Mouse (Mus musculus): Measurements from ENCODE around the gene Nr1h2. TPM values are rescaled to one million over a fixed set of nuclear protein-coding genes. Genes with fewer than 3 reads are reported as not detected.

Nr1h2 gene
- total and polyA plus RNA-seq, 3 experiments: 13.9 to 50.0 (median 43.8) TPM

DNA sequence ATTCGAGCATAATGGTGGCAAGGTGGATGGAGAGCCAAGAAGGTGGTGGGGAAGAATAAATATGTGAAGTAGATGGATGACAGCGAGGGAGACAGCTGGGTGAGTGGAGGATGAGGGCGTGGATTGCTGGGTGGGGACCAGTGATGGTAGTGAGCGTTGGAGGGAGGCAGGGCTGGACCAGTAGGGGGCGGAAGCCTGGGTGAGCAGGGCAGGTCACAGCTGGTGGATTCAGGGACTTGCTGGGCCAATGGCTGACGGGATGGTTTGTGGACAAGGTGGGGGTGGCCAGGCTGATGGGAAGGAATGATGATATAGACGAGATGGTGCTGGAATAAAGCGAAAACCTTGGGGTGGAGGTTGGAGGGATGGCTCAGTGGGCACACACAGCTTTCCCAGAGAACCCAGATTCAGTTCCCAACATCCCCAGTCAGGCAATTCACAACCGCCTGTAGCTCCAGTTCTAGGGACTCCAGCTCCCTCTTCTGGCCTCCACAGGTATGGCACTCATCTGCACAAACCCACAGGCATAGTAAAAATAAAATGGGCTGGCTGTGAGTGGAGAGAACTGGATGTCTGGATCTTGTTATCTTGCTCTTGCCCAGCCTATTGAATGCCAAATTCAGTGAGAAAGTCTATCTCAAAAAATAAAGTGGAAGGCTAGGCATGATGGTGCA, 34.4 kb downstream of the Nr1h2 start:
- no peaks in the 10 kb centered on the region for H3K9me3 ChIP-seq (replicated peaks; ENCODE audit: low read length)
- DNase-seq (ENCODE audit: extremely low read depth): peak; percentile 45
- peaks cover 17 to 64% of the 10 kb centered on the region in 2 experiments for H3K36me3 ChIP-seq (replicated peaks in 1 of 2; ENCODE audit: control insufficient read depth in 1 of 2, insufficient read depth in 1 of 2, low read length in 1 of 2)
- H3K79me2 ChIP-seq (replicated peaks; ENCODE audit: control insufficient read depth, extremely low read depth, insufficient read depth, poor library complexity, severe bottlenecking): no peaks in the 10 kb centered on the region
- no peak overlapping the region for H3K4me2 ChIP-seq (ENCODE audit: insufficient read depth, low read depth, poor library complexity, severe bottlenecking)
- TF ChIP-seq RAD21 (IDR thresholded peaks at IDR 0.05; ENCODE audit: low read depth, low read length): peak; percentile 58
- no peak for TF ChIP-seq IRF4 (IDR thresholded peaks at IDR 0.05; ENCODE audit: low read depth, low read length)
- TF ChIP-seq SMC3 (IDR thresholded peaks at IDR 0.05; ENCODE audit: low read depth, low read length): peak; percentile 36
- TF ChIP-seq CTCF (conservative IDR thresholded peaks at IDR 0.05 in 1 of 2, IDR thresholded peaks at IDR 0.05 in 1 of 2; ENCODE audit: low read depth in 2 of 2, low read length in 2 of 2): peak in 1 of 2 experiments; percentile 60; a peak in 2 of 4 replicates
- no peaks in the 10 kb centered on the region for H3K27me3 ChIP-seq (replicated peaks)
- no peak overlapping the region for H3K9ac ChIP-seq (ENCODE audit: insufficient read depth, low read depth)
- H3K4me3 ChIP-seq (replicated peaks in 1 of 3; ENCODE audit: low read depth in 2 of 3, low read length in 2 of 3, poor library complexity in 1 of 3): no peak overlapping the region
- H3K27ac ChIP-seq (ENCODE audit: insufficient read depth, low read depth): no peak overlapping the region
- in situ Hi-C loops (cut with MboI; ENCODE audit: low pct_ligation_motif_present, low pct_unique_long_range_greater_than_20kb, low sequenced_read_pairs): no loop called here
- peaks cover under 1 to 26% of the 10 kb centered on the region in 2 experiments; a peak in 3 of 4 replicates for H3K4me1 ChIP-seq (ENCODE audit: control insufficient read depth in 1 of 2, insufficient read depth in 2 of 2)
- dilution Hi-C loops (cut with MboI; ENCODE audit: extremely low pct_ligation_motif_present, extremely low pct_unique_long_range_greater_than_20kb, low sequenced_read_pairs): no loop called here

DNA sequence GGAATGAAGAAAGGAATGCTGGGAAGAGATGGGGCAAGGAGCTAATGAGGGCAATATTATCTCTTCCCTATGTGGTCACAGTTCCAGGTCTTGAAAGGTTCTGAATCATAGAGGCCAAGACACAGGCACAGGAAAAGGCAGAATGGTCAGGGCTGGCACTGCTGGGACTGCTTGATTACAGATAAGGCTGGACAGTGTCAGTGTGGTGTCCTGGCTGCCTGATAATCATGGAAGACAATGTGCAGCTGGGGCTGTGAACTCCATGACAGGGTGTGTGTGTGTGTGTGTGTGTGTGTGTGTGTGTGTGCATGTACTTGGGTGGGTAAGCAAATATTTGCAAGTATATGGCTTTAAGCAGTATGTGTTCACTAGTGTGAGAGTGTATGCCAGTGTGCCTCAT, 46.3 kb downstream of the Nr1h2 start:
- Histone ChIP-seq H3K27me3 (replicated peaks) (no peaks in the 10 kb centered on the region), H3K36me3 (replicated peaks in 1 of 2; ENCODE audit: control insufficient read depth in 1 of 2, insufficient read depth in 1 of 2, low read length in 1 of 2) (peaks cover 65 to 94% of the 10 kb centered on the region in 2 experiments), H3K79me2 (replicated peaks; ENCODE audit: control insufficient read depth, extremely low read depth, insufficient read depth, poor library complexity, severe bottlenecking) (no peaks in the 10 kb centered on the region), H3K9me3 (replicated peaks; ENCODE audit: low read length) (peaks cover 14% of the 10 kb centered on the region), H3K4me1 (ENCODE audit: control insufficient read depth in 1 of 2, insufficient read depth in 2 of 2) (no peaks in the 10 kb centered on the region), H3K27ac (ENCODE audit: insufficient read depth, low read depth) (no peak overlapping the region), H3K9ac (ENCODE audit: insufficient read depth, low read depth) (no peak overlapping the region), H3K4me3 (replicated peaks in 1 of 3; ENCODE audit: low read depth in 2 of 3, low read length in 2 of 3, poor library complexity in 1 of 3) (no peak overlapping the region), H3K4me2 (ENCODE audit: insufficient read depth, low read depth, poor library complexity, severe bottlenecking) (no peak overlapping the region)
- TF ChIP-seq ZKSCAN1 (IDR thresholded peaks at IDR 0.05; ENCODE audit: borderline replicate concordance, low read depth, low read length) (no peak), NRF1 (IDR thresholded peaks at IDR 0.05; ENCODE audit: low read depth, low read length) (no peak), POLR2A (IDR thresholded peaks at IDR 0.05; ENCODE audit: low read depth, low read length) (no peak), ETS1 (conservative IDR thresholded peaks at IDR 0.05; ENCODE audit: low read depth, low read length) (no peak), JUN (IDR thresholded peaks at IDR 0.05; ENCODE audit: insufficient read depth, low read depth, low read length) (no peak), CHD1 (IDR thresholded peaks at IDR 0.05; ENCODE audit: low read depth, low read length) (no peak)
- no peak for DNase-seq (ENCODE audit: extremely low read depth)
- dilution Hi-C loops (cut with MboI; ENCODE audit: extremely low pct_ligation_motif_present, extremely low pct_unique_long_range_greater_than_20kb, low sequenced_read_pairs): no loop called here
- in situ Hi-C loops (cut with MboI; ENCODE audit: low pct_ligation_motif_present, low pct_unique_long_range_greater_than_20kb, low sequenced_read_pairs): loop anchor here (5.0 kb wide), 2 partner anchors 45 to 140 kb away; partner anchors contain the start of gene Nr1h2

- peak; percentile 81 for DNase-seq (ENCODE audit: extremely low read depth)
- H3K4me3 ChIP-seq (replicated peaks in 1 of 3; ENCODE audit: low read depth in 2 of 3, low read length in 2 of 3, poor library complexity in 1 of 3): no peak overlapping the region
- H3K4me2 ChIP-seq (ENCODE audit: insufficient read depth, low read depth, poor library complexity, severe bottlenecking): no peak overlapping the region
- no peaks in the 10 kb centered on the region for H3K27me3 ChIP-seq (replicated peaks)
- H3K9ac ChIP-seq (ENCODE audit: insufficient read depth, low read depth): no peak overlapping the region
- H3K9me3 ChIP-seq (replicated peaks; ENCODE audit: low read length): peaks cover 10% of the 10 kb centered on the region
- peaks cover 34 to 62% of the 10 kb centered on the region in 2 experiments for H3K36me3 ChIP-seq (replicated peaks in 1 of 2; ENCODE audit: control insufficient read depth in 1 of 2, insufficient read depth in 1 of 2, low read length in 1 of 2)
- H3K4me1 ChIP-seq (ENCODE audit: control insufficient read depth in 1 of 2, insufficient read depth in 2 of 2): peaks cover 4 to 8% of the 10 kb centered on the region in 2 experiments; a peak in 3 of 4 replicates
- dilution Hi-C loops (cut with MboI; ENCODE audit: extremely low pct_ligation_motif_present, extremely low pct_unique_long_range_greater_than_20kb, low sequenced_read_pairs) (no loop called here), in situ Hi-C loops (cut with MboI; ENCODE audit: low pct_ligation_motif_present, low pct_unique_long_range_greater_than_20kb, low sequenced_read_pairs) (no loop called here)
- no peak overlapping the region for H3K27ac ChIP-seq (ENCODE audit: insufficient read depth, low read depth)
- no peaks in the 10 kb centered on the region for H3K79me2 ChIP-seq (replicated peaks; ENCODE audit: control insufficient read depth, extremely low read depth, insufficient read depth, poor library complexity, severe bottlenecking)
- TF ChIP-seq MYC (IDR thresholded peaks at IDR 0.05; ENCODE audit: low read depth, low read length) (no peak), UBTF (IDR thresholded peaks at IDR 0.05; ENCODE audit: low read depth, low read length) (no peak), E2F4 (IDR thresholded peaks at IDR 0.05; ENCODE audit: insufficient replicate concordance, low read depth, low read length) (no peak), CHD2 (IDR thresholded peaks at IDR 0.05; ENCODE audit: low read length) (no peak), GABPA (IDR thresholded peaks at IDR 0.05; ENCODE audit: insufficient replicate concordance, low read depth, low read length) (no peak), POLR2AphosphoS2 (IDR thresholded peaks at IDR 0.05; ENCODE audit: low read depth, low read length) (no peak), ZC3H11A (IDR thresholded peaks at IDR 0.05; ENCODE audit: low read depth, low read length) (no peak; the same call in 1 of the 2 replicates), MAZ (IDR thresholded peaks at IDR 0.05; ENCODE audit: low read depth, low read length) (0 out of 2 replicates have a peak, but pooled peaks have one; percentile 34), USF2 (conservative IDR thresholded peaks at IDR 0.05; ENCODE audit: low read depth, low read length) (no peak), KAT2A (IDR thresholded peaks at IDR 0.05; ENCODE audit: insufficient replicate concordance, low read length) (no peak), NELFE (IDR thresholded peaks at IDR 0.05; ENCODE audit: low read depth, low read length) (peak; percentile 29; the same call in 1 of the 2 replicates), CTCF (conservative IDR thresholded peaks at IDR 0.05 in 1 of 2, IDR thresholded peaks at IDR 0.05 in 1 of 2; ENCODE audit: low read depth in 2 of 2, low read length in 2 of 2) (peak; percentile 60 to 80; a peak in 3 of 4 replicates), JUN (IDR thresholded peaks at IDR 0.05; ENCODE audit: insufficient read depth, low read depth, low read length) (no peak), RAD21 (IDR thresholded peaks at IDR 0.05; ENCODE audit: low read depth, low read length) (peak; percentile 46), PAX5 (IDR thresholded peaks at IDR 0.05; ENCODE audit: low read length) (no peak), CHD1 (IDR thresholded peaks at IDR 0.05; ENCODE audit: low read depth, low read length) (no peak), ELF1 (IDR thresholded peaks at IDR 0.05; ENCODE audit: low read depth, low read length) (no peak)
Observed at GRCm38 (mm10) chr7:44501563-44502115, 52.1 kb downstream of the Nr1h2 start.

Data from CH12.LX (cell line).